Mouse (Mus musculus) Patski (cell line): Measurements from ENCODE around the gene Cdc42se2. TPM values are rescaled to one million over a fixed set of nuclear protein-coding genes. Genes with fewer than 3 reads are reported as not detected.

ENCODE experiments used
- ATAC-seq: fragments of 100-300 bp; one replicate; pipeline ENCODE4 v1.8.0; 2021
- CTCF ChIA-PET: fragments of 350-600 bp; sonication (Branson Sonifier 250); formaldehyde crosslinking; loops from one replicate; lab custom pipeline; 2022; ENCODE audit warnings: inconsistent platforms; lab: Charles Lee
- POLR2A ChIA-PET: fragments of 350-600 bp; sonication (Branson Sonifier 250); formaldehyde crosslinking; loops from one replicate; lab custom pipeline; 2022; ENCODE audit warnings: antibody characterized with exemption, inconsistent platforms; lab: Charles Lee
- DNase-seq: peaks from one replicate; pipeline ENCODE4 v3.0.0-alpha.2; 2011; ENCODE audit warnings: low read depth, low spot score
- H3K27me3 ChIP-seq: fragments of 371-371 bp; one replicate; pipeline ENCODE4 v1.5.1; 2021
- CTCF ChIP-seq: fragments of 100-300 bp; IDR thresholded peaks from one replicate; pipeline ENCODE4 v1.5.1; 2021
- in situ Hi-C: fragments of 300-500 bp; cut with MboI; formaldehyde crosslinking; loops from 3 replicates; pipeline ENCODE4 v1.11.1; 2018; ENCODE audit warnings: low pct_unique_long_range_greater_than_20kb, mixed read lengths
- polyA plus RNA-seq: library from polyadenylated mRNA; unstranded; gene quantifications from one replicate; pipeline ENCODE4 v1.2.3, GENCODE M21; 2021

The Cdc42se2 gene
- polyA plus RNA-seq, 1 experiment from 2014 or later = 66.1 TPM

DNA sequence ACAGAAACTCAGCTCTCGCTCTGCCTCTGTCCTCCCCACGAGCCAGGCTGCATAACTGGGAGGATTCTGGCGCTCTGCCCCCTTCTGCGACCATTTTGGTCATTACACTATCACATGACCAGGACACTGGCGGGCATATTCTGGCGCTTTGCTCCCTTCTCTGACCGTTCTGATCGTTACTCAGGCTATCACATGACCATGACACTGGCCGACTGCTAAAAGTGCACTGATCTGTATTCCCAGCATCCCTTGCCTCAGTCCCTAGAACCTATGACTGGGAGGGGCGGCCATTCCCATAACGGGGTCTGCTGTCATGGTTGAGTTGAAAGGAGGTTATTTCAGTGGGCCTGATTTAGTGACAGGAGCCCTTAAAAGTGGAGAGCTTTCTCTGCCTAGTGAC, 9.1 kb upstream of the Cdc42se2 start:
- H3K27me3 ChIP-seq = no peaks in the 10 kb centered on the region
- in situ Hi-C loops = no loop called here
- no peak for ATAC-seq
- ChIA-PET POLR2A (no interaction called here), CTCF (interaction anchor here (1.3 kb wide), 1 partner anchor 15 kb away, joined by 3 read pairs; no protein-coding TSS in a partner anchor)
- no peak for TF ChIP-seq CTCF
- DNase-seq = no peak

DNA sequence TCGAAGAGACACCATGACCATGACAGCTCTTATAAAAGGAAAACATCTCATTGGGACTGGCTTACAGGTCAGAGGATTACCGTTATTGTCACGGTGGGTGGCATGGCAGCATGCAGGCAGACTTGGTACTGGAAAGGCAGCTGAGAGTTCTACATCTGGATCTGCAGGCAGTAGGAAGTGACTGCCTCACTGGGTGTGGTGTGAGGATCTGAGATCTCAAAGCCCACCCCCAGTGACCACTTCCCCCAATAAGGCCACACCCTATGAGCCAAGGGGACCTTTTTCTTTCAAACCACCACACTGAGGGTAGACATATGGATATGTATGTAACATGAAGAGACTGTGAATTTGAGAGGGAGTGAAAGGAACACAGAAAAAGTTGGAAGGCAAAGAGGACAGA, 7.2 kb upstream of the Cdc42se2 start:
- H3K27me3 ChIP-seq = no peaks in the 10 kb centered on the region
- ATAC-seq = no peak
- no peak for DNase-seq
- ChIA-PET POLR2A (no interaction called here), CTCF (no interaction called here)
- TF ChIP-seq CTCF = no peak
- in situ Hi-C loops = no loop called here

DNA sequence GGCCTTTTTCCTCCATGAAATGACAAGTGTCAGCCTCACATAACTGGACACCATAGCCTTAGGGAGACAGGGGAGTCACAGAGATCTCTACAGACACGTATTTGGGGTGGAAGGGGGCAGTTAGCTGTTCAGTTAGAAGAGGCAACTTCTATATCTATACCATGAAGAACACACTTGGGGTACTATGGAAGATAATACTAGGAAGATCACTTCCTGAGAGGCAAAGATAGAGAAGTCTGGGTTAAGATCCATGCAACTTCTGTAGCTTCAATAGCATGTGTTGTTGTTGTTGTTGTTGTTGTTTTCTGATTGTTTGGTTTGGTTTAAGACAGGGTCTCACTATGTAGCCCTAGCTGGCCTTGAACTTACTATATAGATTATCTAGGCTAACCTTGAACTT, 5.7 kb upstream of the Cdc42se2 start:
- in situ Hi-C loops = no loop called here
- TF ChIP-seq CTCF = no peak
- POLR2A ChIA-PET = no interaction called here

DNA sequence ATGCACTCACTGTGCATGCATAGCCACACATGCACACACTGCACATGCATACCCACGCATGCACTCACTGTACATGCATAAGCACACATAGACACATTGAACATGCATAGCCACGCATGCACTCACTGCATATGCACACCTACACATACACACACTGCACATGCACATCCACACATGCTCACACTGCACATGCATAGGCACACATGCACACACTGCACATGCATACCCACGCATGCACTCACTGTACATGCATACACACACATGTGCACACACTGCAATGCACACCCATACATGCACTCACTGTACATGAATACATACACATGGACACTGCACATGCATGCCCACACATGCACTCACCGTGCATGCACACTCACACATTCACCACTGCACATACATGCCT, 4.0 kb upstream of the Cdc42se2 start:
- in situ Hi-C loops = no loop called here
- POLR2A ChIA-PET = no interaction called here
- TF ChIP-seq CTCF = no peak

More for the DNA sequence above, 5.7 kb upstream of the Cdc42se2 start:
- no peaks in the 10 kb centered on the region for H3K27me3 ChIP-seq
- CTCF ChIA-PET = no interaction called here
- DNase-seq (no peak), ATAC-seq (no peak)

DNA sequence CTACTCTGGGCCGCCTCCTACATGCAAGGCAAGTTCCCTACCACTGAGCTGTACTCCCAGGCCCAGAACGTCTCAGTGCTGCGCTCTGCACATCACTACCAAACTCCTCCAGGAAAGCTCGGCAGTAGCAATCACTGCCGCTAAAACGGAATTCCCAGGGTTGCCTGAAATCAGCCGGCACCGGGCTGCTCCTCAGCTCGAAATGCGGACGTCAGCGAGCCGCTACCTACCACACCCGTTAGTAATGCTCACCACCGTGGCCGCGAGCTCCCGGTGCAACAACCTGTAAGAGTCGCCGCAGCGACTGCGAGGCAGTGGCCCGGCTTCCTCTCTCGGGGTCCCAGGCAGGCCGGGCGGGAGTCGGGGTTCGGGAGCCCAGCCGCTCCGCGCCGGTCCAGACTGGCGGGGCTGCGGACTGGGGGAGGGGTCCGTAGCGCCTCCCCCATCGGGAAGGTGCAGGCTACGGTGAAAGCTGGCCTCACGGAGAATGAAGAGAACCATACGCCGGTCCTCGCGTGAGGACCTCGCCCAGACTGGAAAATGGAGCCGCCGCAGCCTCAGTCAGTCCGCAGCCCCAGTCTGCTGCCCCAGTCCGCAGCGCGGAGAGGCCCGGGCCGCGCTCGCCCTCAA, 502 bp downstream of the Cdc42se2 start:
- ChIA-PET POLR2A (interaction anchor here (0.8 to 0.9 kb wide), 2 partner anchors 10 to 78 kb away, joined by 7 to 8 read pairs; no protein-coding TSS in a partner anchor), CTCF (interaction anchor here (0.6 to 1.2 kb wide), 3 partner anchors 60 to 83 kb away, joined by 3 to 5 read pairs (median 3); no protein-coding TSS in a partner anchor)
- in situ Hi-C loops = loop anchor here (5.0 kb wide), 1 partner anchor 75 kb away; the partner anchor contains the start of gene Lyrm7
- no peak for TF ChIP-seq CTCF
- peak; percentile 51 for ATAC-seq
- H3K27me3 ChIP-seq = no peaks in the 10 kb centered on the region
- no peak for DNase-seq

More for the DNA sequence above, 4.0 kb upstream of the Cdc42se2 start:
- DNase-seq (no peak), ATAC-seq (no peak)
- CTCF ChIA-PET = no interaction called here
- no peaks in the 10 kb centered on the region for H3K27me3 ChIP-seq

DNA sequence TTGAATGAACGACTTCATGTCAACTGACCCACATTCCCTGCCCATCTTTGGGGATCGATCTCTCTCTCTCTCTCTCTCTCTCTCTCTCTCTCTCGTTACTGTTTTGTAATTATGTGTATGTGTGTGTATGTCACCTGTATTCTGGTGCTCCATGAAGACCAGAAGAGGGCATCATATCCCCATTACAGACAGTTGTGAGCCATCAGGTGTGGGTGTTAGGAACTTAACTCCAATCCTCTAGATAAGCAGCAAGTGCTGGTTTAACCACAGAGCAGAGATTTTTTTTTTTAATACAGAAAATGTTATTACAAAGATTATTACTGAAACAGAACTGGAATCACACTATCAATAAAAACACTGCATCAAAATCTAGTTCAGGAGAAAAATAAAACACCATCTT, 1.9 kb downstream of the Cdc42se2 start:
- no peak for TF ChIP-seq CTCF
- no peaks in the 10 kb centered on the region for H3K27me3 ChIP-seq
- ChIA-PET CTCF (interaction anchor here (0.8 to 1.4 kb wide), 4 partner anchors 10 to 80 kb away, joined by 3 to 5 read pairs (median 4); no protein-coding TSS in a partner anchor), POLR2A (no interaction called here)
- in situ Hi-C loops = loop anchor here (5.0 kb wide), 1 partner anchor 77 kb away; the partner anchor contains the start of gene Lyrm7
- DNase-seq (no peak), ATAC-seq (no peak)

DNA sequence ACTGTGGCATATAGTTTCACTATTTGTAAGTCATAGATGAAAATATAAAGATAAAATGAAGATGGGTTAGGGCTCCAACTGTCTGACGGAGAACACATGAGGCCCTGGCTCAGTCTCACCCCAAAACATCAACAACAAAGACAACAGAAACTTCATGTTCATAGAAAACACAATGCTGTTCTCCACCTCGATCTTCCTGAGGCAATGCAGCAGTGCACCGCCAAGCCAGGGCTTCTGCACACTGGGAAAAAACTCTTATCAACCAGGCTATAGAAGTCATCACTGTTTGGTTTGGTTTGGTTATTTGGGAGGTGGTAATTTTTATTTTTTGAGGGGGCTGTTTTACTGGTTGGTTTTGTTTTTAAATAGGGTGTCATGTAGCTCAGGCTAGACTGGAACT, 3.0 kb downstream of the Cdc42se2 start:
- ATAC-seq (no peak), DNase-seq (no peak)
- no peak for TF ChIP-seq CTCF
- ChIA-PET POLR2A (no interaction called here), CTCF (interaction anchor here (1.4 kb wide), 1 partner anchor 8 kb away, joined by 5 read pairs; no protein-coding TSS in a partner anchor)
- H3K27me3 ChIP-seq = no peaks in the 10 kb centered on the region
- in situ Hi-C loops = no loop called here

DNA sequence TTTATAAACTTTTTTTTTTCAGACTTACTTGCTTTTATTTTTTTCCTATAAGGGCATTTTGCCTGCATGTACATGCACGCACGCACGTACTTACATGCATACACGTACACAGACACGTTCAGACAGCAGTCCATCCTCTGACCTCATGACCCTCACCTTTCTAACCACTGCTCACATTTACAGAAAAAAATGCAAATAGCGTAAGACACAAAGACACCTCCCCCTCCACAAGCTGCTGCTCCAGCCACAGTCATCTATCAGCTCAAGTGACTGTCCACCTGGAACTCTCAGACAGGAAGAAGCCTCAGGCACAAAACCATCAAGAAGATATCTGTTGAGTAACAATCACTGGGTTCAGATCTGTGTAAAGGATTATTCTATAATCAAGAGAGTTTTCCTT, 5.2 kb downstream of the Cdc42se2 start:
- ChIA-PET POLR2A (no interaction called here), CTCF (no interaction called here)
- ATAC-seq (no peak), DNase-seq (no peak)
- no peaks in the 10 kb centered on the region for H3K27me3 ChIP-seq
- in situ Hi-C loops = no loop called here
- no peak for TF ChIP-seq CTCF

DNA sequence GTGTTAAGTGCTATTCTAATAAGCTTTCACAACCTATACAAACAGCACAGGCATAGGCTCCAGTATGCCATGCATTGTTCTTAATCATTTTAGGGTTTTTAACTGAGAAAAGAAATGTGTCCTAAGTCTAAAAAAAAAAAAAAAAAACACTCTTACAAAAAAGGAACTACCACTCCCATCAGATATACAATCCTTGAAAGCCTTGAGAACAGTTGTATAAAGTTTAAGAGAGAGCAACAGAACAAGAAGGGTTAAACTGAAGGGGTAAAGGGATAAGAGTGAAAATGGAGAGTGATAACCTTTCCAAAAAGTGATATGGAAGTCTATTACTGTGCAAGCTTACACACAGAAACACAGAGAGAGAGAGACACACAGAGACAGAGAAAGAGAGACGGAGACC, 7.5 kb downstream of the Cdc42se2 start:
- H3K27me3 ChIP-seq = no peaks in the 10 kb centered on the region
- CTCF ChIA-PET = no interaction called here
- no peak for TF ChIP-seq CTCF
- POLR2A ChIA-PET = interaction anchor here (0.8 kb wide), 1 partner anchor 83 kb away, joined by 3 read pairs; no protein-coding TSS in a partner anchor
- DNase-seq = no peak
- ATAC-seq = no peak
- in situ Hi-C loops = no loop called here

DNA sequence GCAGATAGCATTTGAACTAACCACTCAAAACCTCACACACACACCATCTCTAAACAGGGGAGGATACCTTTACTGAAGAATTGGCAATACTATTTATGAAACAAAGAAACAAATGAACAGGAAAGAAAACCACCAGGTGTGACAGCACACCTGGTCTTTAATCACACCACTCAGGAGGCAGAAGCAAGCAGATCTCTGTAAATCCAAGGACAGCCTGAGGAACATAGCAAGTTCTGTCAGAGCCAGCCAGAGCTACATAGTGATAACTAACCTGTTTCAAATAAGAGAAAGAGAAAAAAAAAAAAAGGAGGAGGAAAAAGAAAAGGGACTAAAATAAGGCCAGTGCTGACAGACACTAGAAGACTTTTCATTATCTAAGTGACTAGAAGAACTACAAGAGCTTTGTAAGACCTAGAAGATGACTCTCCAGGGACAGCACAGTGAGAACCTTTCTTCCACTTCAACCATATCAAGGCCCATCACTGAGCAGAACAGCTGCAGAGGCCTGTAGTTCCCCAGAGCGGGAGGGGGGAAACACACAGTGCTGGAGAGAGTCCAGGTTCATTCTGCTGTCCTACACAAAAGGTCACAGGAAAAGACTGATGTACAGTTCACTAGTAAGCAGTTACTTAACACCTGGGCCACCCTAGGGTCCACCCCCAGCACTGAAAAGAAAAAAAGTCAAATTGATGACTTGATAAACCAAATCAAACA, 9.2 kb downstream of the Cdc42se2 start:
- ATAC-seq = no peak
- ChIA-PET POLR2A (no interaction called here), CTCF (no interaction called here)
- no peak for TF ChIP-seq CTCF
- in situ Hi-C loops = no loop called here
- no peak for DNase-seq
- H3K27me3 ChIP-seq = no peaks in the 10 kb centered on the region
